Mouse (Mus musculus) MEL (cell line): Measurements from ENCODE around the gene Usp37. TPM values are rescaled to one million over a fixed set of nuclear protein-coding genes. Genes with fewer than 3 reads are reported as not detected.

ENCODE experiments used
- DNase-seq: peaks from one replicate; pipeline ENCODE4 v3.0.0; 2011; ENCODE audit warnings: low read depth, low spot score
- H3K27ac ChIP-seq: 2 replicates; pipeline ENCODE4 v1.5.1; 2012; ENCODE audit warnings: low read depth, mild to moderate bottlenecking, control low read depth, low read length, moderate library complexity; ENCODE audit not compliant: control insufficient read depth
- H3K27me3 ChIP-seq, 2 experiments: fragments of 150-350 bp in 1 of 2; sonication (generic) in 1 of 2; 2 replicates each; pipeline ENCODE4 v1.6.1; 2012; ENCODE audit warnings: low read length in 2 of 2, mild to moderate bottlenecking in 2 of 2, improper control_type of control experiment in 1 of 2, moderate library complexity in 1 of 2; ENCODE audit not compliant: insufficient read depth in 2 of 2, control insufficient read depth in 1 of 2
- H3K36me3 ChIP-seq, 2 experiments: 2 replicates each; pipeline ENCODE4 v1.6.1; 2012 to 2014; ENCODE audit warnings: low read length in 2 of 2, improper control_type of control experiment in 1 of 2, inconsistent platforms in 1 of 2, mild to moderate bottlenecking in 1 of 2; ENCODE audit not compliant: insufficient read depth in 2 of 2, control insufficient read depth in 1 of 2
- H3K4me1 ChIP-seq, 2 experiments: fragments of 150-350 bp in 1 of 2; sonication (generic) in 1 of 2; 2 replicates each; pipeline ENCODE4 v1.6.1; 2012; ENCODE audit warnings: low read length in 2 of 2, improper control_type of control experiment in 1 of 2, mild to moderate bottlenecking in 1 of 2; ENCODE audit not compliant: insufficient read depth in 2 of 2, control insufficient read depth in 1 of 2
- H3K4me3 ChIP-seq, 2 experiments: fragments of 150-350 bp in 1 of 2; sonication (generic) in 1 of 2; 2 replicates each; pipeline ENCODE4 v1.5.1; 2012; ENCODE audit warnings: low read depth in 2 of 2, low read length in 2 of 2, mild to moderate bottlenecking in 2 of 2, moderate library complexity in 2 of 2, control low read depth in 1 of 2, improper control_type of control experiment in 1 of 2; ENCODE audit not compliant: control insufficient read depth in 1 of 2, insufficient read depth in 1 of 2
- H3K79me2 ChIP-seq: 2 replicates; pipeline ENCODE4 v1.6.1; 2012; ENCODE audit warnings: mild to moderate bottlenecking, low read length, moderate library complexity; ENCODE audit not compliant: control insufficient read depth, poor library complexity, insufficient read depth
- H3K9ac ChIP-seq: 2 replicates; pipeline ENCODE4 v1.6.1; 2012; ENCODE audit warnings: low read depth, mild to moderate bottlenecking, control low read depth, low read length, moderate library complexity; ENCODE audit not compliant: control insufficient read depth, poor library complexity, severe bottlenecking
- H3K9me3 ChIP-seq: fragments of 150-350 bp; sonication (generic); replicated peaks from 2 replicates; pipeline ENCODE4 v1.6.1; 2012; ENCODE audit warnings: mild to moderate bottlenecking, low read length, improper control_type of control experiment, moderate library complexity; ENCODE audit not compliant: insufficient read depth
- CHD2 ChIP-seq: IDR thresholded peaks from 2 replicates; pipeline ENCODE4 v1.6.1; 2011; ENCODE audit warnings: low read length, improper control_type of control experiment
- CTCF ChIP-seq, 3 experiments: IDR thresholded peaks in 2 of 3; conservative IDR thresholded peaks in 1 of 3; 2 replicates each; pipeline ENCODE4 v1.5.1; 2011 to 2012; ENCODE audit warnings: low read length in 3 of 3, low read depth in 2 of 3, mild to moderate bottlenecking in 2 of 3, improper control_type of control experiment in 1 of 3, inconsistent platforms in 1 of 3, mixed read lengths in 1 of 3, moderate library complexity in 1 of 3; ENCODE audit not compliant: control insufficient read depth in 1 of 3, insufficient read depth in 1 of 3, poor library complexity in 1 of 3, severe bottlenecking in 1 of 3
- EP300 ChIP-seq, 2 experiments: IDR thresholded peaks; 2 replicates each; pipeline ENCODE4 v1.6.1; 2011; ENCODE audit warnings: improper control_type of control experiment in 2 of 2, low read length in 2 of 2, low read depth in 1 of 2, mild to moderate bottlenecking in 1 of 2
- GABPA ChIP-seq: IDR thresholded peaks from 2 replicates; pipeline ENCODE4 v1.6.1; 2012; ENCODE audit warnings: low read depth, mild to moderate bottlenecking, inconsistent platforms, low read length, improper control_type of control experiment, moderate library complexity
- GATA1 ChIP-seq: IDR thresholded peaks from 2 replicates; pipeline ENCODE4 v1.6.1; 2011; ENCODE audit warnings: low read depth, low read length, improper control_type of control experiment
- HCFC1 ChIP-seq: IDR thresholded peaks from 2 replicates; pipeline ENCODE4 v1.6.1; 2012; ENCODE audit warnings: low read depth, mild to moderate bottlenecking, inconsistent platforms, low read length, improper control_type of control experiment, moderate library complexity
- MAFK ChIP-seq: IDR thresholded peaks from 2 replicates; pipeline ENCODE4 v1.6.1; 2011; ENCODE audit warnings: low read depth, mild to moderate bottlenecking, low read length, improper control_type of control experiment, borderline replicate concordance
- MAX ChIP-seq: IDR thresholded peaks from 2 replicates; pipeline ENCODE4 v1.6.1; 2011; ENCODE audit warnings: low read length, improper control_type of control experiment
- MAZ ChIP-seq: IDR thresholded peaks from 2 replicates; pipeline ENCODE4 v1.6.1; 2012; ENCODE audit warnings: low read depth, mild to moderate bottlenecking, inconsistent platforms, low read length, improper control_type of control experiment
- MEF2A ChIP-seq: IDR thresholded peaks from 2 replicates; pipeline ENCODE4 v1.6.1; 2014; ENCODE audit warnings: low read depth, mild to moderate bottlenecking, inconsistent platforms, low read length, improper control_type of control experiment; ENCODE audit not compliant: poor library complexity, insufficient replicate concordance, severe bottlenecking; ENCODE audit errors: extremely low read depth
- MXI1 ChIP-seq: IDR thresholded peaks from 2 replicates; pipeline ENCODE4 v1.6.1; 2011; ENCODE audit warnings: mild to moderate bottlenecking, low read depth, low read length, improper control_type of control experiment
- MYC ChIP-seq: IDR thresholded peaks from 2 replicates; pipeline ENCODE4 v1.6.1; 2011; ENCODE audit warnings: low read depth, mild to moderate bottlenecking, low read length, improper control_type of control experiment, moderate library complexity
- NELFE ChIP-seq: IDR thresholded peaks from 2 replicates; pipeline ENCODE4 v1.6.1; 2011; ENCODE audit warnings: low read depth, low read length, improper control_type of control experiment
- NRF1 ChIP-seq: IDR thresholded peaks from 2 replicates; pipeline ENCODE4 v1.6.1; 2014; ENCODE audit warnings: low read depth, mild to moderate bottlenecking, inconsistent platforms, low read length, improper control_type of control experiment, moderate library complexity; ENCODE audit not compliant: poor library complexity, insufficient read depth, severe bottlenecking
- POLR2A ChIP-seq, 2 experiments: IDR thresholded peaks; 2 replicates each; pipeline ENCODE4 v1.6.1; 2011 to 2012; ENCODE audit warnings: low read length in 2 of 2, mild to moderate bottlenecking in 2 of 2, control low read depth in 1 of 2, improper control_type of control experiment in 1 of 2, low read depth in 1 of 2, moderate library complexity in 1 of 2; ENCODE audit not compliant: control insufficient read depth in 1 of 2, insufficient read depth in 1 of 2, poor library complexity in 1 of 2
- POLR2AphosphoS2 ChIP-seq: IDR thresholded peaks from 2 replicates; pipeline ENCODE4 v1.6.1; 2011; ENCODE audit warnings: low read length, improper control_type of control experiment
- RAD21 ChIP-seq: IDR thresholded peaks from 2 replicates; pipeline ENCODE4 v1.6.1; 2011; ENCODE audit warnings: mild to moderate bottlenecking, low read depth, low read length, improper control_type of control experiment
- RCOR1 ChIP-seq: IDR thresholded peaks from 2 replicates; pipeline ENCODE4 v1.6.1; 2012; ENCODE audit warnings: low read depth, mild to moderate bottlenecking, inconsistent platforms, low read length, improper control_type of control experiment
- SIN3A ChIP-seq: IDR thresholded peaks from 2 replicates; pipeline ENCODE4 v1.6.1; 2012; ENCODE audit warnings: low read length, improper control_type of control experiment, inconsistent platforms
- SMC3 ChIP-seq: IDR thresholded peaks from 2 replicates; pipeline ENCODE4 v1.6.1; 2011; ENCODE audit warnings: low read depth, low read length, improper control_type of control experiment
- TAL1 ChIP-seq: IDR thresholded peaks from 2 replicates; pipeline ENCODE4 v1.6.1; 2012; ENCODE audit warnings: mild to moderate bottlenecking, inconsistent platforms, low read length, moderate library complexity, mixed read lengths
- TBP ChIP-seq: IDR thresholded peaks from 2 replicates; pipeline ENCODE4 v1.8.0; 2011; ENCODE audit warnings: low read depth, low read length, improper control_type of control experiment
- TCF12 ChIP-seq: IDR thresholded peaks from 2 replicates; pipeline ENCODE4 v1.6.1; 2014; ENCODE audit warnings: low read depth, mild to moderate bottlenecking, inconsistent platforms, low read length, improper control_type of control experiment, moderate library complexity
- UBTF ChIP-seq: IDR thresholded peaks from 2 replicates; pipeline ENCODE4 v1.6.1; 2012; ENCODE audit warnings: low read depth, mild to moderate bottlenecking, inconsistent platforms, low read length, improper control_type of control experiment, moderate library complexity, borderline replicate concordance; ENCODE audit not compliant: insufficient read depth
- ZC3H11A ChIP-seq: IDR thresholded peaks from 2 replicates; pipeline ENCODE4 v1.6.1; 2012; ENCODE audit warnings: low read depth, mild to moderate bottlenecking, inconsistent platforms, low read length, improper control_type of control experiment
- ZMIZ1 ChIP-seq: IDR thresholded peaks from 2 replicates; pipeline ENCODE4 v1.6.1; 2012; ENCODE audit warnings: low read depth, mild to moderate bottlenecking, inconsistent platforms, low read length, improper control_type of control experiment, moderate library complexity
- ZNF384 ChIP-seq: IDR thresholded peaks from 2 replicates; pipeline ENCODE4 v1.6.1; 2012; ENCODE audit warnings: low read depth, mild to moderate bottlenecking, inconsistent platforms, low read length, improper control_type of control experiment
- polyA plus RNA-seq, 2 experiments: library from polyadenylated mRNA; stranded (reverse) in 1 of 2; unstranded in 1 of 2; fragments of >175 nt in 1 of 2; fragments of >200 nt in 1 of 2; gene quantifications; 2 replicates each; pipeline versions ENCODE4 v1.2.1 to v1.2.4; 2012; ENCODE audit warnings: low replicate concordance in 2 of 2, low read depth in 1 of 2; ENCODE audit not compliant: insufficient read length in 2 of 2, insufficient read depth in 1 of 2, missing spikeins in 1 of 2
- total RNA-seq: library from RNA; depleted of rRNA; stranded (reverse); fragments of 300-350 nt; gene quantifications from 2 replicates; pipeline ENCODE4 v1.2.3, GENCODE M21; 2012

Gene Usp37
- total and polyA plus RNA-seq, 3 experiments = 17.8 to 77.6 (median 24.0) TPM

DNA sequence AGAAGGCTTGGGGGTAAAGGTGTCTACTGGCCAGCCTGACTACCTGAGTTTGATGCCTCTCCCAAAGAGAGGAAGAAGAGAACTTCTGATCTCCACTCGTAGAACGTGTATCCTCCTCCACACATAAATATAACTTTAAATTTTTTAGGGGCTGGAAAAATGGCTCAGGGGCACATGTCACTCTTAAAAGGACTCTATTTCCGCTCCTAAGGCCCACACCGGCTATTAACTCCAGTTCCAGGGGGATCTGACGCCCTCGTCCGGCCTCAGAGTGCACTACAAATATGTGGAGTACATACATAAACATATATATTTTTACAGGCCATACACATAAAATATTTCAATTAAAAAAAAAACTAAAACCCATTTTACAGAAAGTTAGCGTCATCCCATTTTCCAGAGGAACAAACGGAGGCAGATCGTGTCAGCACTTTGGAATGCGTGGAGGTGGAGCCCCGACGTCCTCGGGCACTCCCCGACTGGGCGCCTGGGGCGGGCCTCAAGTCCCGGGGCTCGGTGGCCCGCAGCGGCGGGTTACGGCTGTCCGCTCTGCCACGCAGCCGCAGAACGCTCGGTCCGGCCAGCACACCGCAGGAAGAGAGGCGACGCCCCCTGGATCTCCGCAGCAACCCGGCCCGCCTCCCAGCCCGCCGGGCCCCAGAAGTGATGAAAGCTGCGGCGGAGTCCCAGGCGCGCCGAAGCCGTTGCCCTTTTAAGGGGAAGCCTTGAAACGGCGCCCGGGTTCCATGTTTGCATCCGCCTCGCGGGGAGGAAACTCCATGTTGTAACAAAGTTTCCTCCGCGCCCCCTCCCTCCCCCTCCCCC is 152.9 kb downstream of the Usp37 start, which contains the start of gene Ctdsp1 (continued):
- peak; percentile 69 for TF ChIP-seq MXI1
- peak; percentile 22; the same call in 1 of the 2 replicates for TF ChIP-seq MAX
- TF ChIP-seq ZNF384 = no peak; the same call in 1 of the 2 replicates
- TF ChIP-seq TCF12 = no peak
- TF ChIP-seq MAZ = peak; percentile 51
- no peak for TF ChIP-seq SMC3
- peak; percentile 71 for TF ChIP-seq NRF1
- peak; percentile 58; the same call in 1 of the 2 replicates for TF ChIP-seq MYC
- peak; percentile 43 for TF ChIP-seq RCOR1
- no peak for TF ChIP-seq TAL1
- TF ChIP-seq HCFC1 = peak; percentile 79
- TF ChIP-seq GABPA = no peak
- 0 out of 2 replicates have a peak, but pooled peaks have one; percentile 46 for TF ChIP-seq UBTF
- TF ChIP-seq TBP = 0 out of 2 replicates have a peak, but pooled peaks have one; percentile 15
- TF ChIP-seq CHD2 = no peak
- 0 out of 2 replicates have a peak, but pooled peaks have one; percentile 12 for TF ChIP-seq ZMIZ1

- Histone ChIP-seq H3K27ac (peak overlapping the region; percentile 79), H3K9me3 (no peaks in the 10 kb centered on the region), H3K9ac (peak overlapping the region; percentile 79), H3K4me1 (peaks cover 0 to 12% of the 10 kb centered on the region in 2 experiments; a peak in 3 of 4 replicates), H3K79me2 (peaks cover 14% of the 10 kb centered on the region), H3K4me3 (peak overlapping the region; percentile 55 to 56), H3K27me3 (no peaks in the 10 kb centered on the region), H3K36me3 (peaks cover 0 to 10% of the 10 kb centered on the region in 2 experiments; a peak in 2 of 4 replicates)
- peak; percentile 93 for DNase-seq
- TF ChIP-seq MAZ (no peak), NELFE (peak; percentile 14), POLR2A (IDR thresholded peaks at IDR 0.05; ENCODE audit: control insufficient read depth in 1 of 2, insufficient read depth in 1 of 2, low read depth in 1 of 2, low read length in 2 of 2, poor library complexity in 1 of 2) (0 out of 4 replicates have a peak, but pooled peaks of 1 of the 2 experiments have one; percentile 35), MAFK (peak; percentile 87; the same call in 1 of the 2 replicates), POLR2AphosphoS2 (no peak), MEF2A (no peak), MAX (no peak), CTCF (IDR thresholded peaks at IDR 0.05 in 2 of 3, conservative IDR thresholded peaks at IDR 0.05 in 1 of 3; ENCODE audit: control insufficient read depth in 1 of 3, insufficient read depth in 1 of 3, low read depth in 2 of 3, low read length in 3 of 3, poor library complexity in 1 of 3, severe bottlenecking in 1 of 3) (peak; percentile 84 to 93 (median 87)), ZMIZ1 (0 out of 2 replicates have a peak, but pooled peaks have one; percentile 18), ZC3H11A (peak; percentile 67; the same call in 1 of the 2 replicates), SIN3A (peak; percentile 4; the same call in 1 of the 2 replicates), MYC (no peak), GATA1 (no peak), EP300 (IDR thresholded peaks at IDR 0.05; ENCODE audit: low read depth in 1 of 2, low read length in 2 of 2) (no peak), SMC3 (peak; percentile 70), RAD21 (peak; percentile 74)
Observed at GRCm38 (mm10) chr1:74390287-74390906, 153.7 kb downstream of the Usp37 start.
